Mouse (Mus musculus) layer of hippocampus, adult 9-10 months (tissue): ENCODE measurements around the gene Rassf4.

Source experiments
- DNase-seq: peaks from one replicate; pipeline ENCODE4 v3.0.0; 2022; ENCODE audit warnings: low spot score

The Rassf4 gene

DNA sequence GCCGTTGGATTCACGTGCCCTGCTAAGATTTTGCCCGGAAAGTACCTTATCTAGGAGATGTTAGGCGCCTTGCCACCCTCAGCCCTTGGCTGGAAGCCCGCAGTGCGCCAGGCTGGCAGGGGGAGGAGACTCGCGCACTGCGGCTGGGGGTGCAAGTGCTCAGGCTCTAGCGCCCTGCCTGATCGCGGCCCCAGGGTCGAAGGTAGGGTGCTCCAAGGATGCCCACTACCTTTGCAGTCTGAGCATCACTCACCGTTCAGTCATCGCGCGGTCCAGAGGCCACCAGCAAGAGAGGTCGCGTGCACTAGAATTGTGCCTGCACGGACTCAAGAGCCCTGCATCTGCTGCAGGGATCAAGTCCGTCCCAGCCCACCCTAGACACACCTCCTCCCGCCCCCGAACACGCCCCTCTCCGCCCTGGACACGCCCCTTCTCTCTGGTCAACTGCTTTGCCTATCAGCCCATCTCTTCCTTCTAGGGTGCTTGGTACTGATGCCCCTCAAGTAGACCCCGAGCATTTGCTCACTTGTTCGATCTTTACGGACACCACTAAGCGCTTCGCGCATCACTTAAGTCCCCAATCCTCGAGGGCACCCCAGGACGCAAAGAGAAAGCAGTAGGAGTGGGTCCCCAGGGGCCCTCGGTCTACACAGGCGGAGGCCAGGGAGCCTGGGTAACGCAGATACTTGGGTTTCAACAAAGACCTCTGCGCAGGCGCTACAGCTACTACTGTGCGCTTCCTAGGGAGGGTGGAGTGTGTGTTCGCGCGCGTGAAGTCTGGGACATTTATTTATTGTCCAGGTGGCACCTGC is at the start of gene Rassf4:
Rassf4 (minus strand) TSS at position 482 of the 812 bp plus-strand sequence.
- peak; percentile 59 for DNase-seq

DNA sequence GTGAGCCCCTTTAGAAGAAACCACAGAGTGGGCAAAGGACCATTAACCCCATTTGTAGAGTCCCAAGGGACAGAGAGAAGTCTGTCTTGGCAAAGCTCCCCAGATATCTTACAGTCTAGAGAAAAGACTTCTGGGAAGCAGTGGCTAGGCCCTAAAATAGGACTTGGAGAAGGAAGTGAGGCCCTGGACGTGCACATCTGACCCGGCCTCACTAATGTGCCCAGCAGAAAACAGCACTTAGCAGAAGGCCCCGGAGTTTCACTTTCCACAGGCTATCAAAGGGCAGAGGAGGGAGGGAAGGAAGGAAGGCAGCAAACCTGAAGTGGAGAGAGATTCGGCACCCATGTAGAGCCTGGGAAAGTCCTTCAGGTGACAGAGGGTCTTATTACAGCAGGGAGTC is 45.2 kb upstream of the Rassf4 start:
- no peak for DNase-seq

- no peak for DNase-seq
These were observed 44.6 kb upstream of the Rassf4 start for GRCm38 (mm10) chr6:116718361-116718760.

DNA sequence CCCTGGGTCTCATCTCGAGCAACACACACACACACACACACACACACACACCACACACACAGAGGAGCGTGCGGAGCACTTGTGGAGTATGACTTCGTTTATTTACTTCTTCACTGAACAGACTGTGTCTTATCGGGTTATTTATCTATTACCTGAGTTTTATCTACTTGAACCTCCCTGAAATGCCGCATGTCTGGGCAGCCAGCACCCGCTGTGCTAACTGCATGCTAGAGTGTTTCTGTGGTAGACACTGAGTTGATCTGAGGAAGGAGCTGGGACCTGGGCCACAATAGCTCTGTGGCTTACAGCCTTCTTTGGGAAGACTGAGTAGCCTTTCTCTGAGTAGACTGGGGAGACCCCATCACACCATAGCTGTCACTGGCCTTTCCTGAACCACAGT is 44.1 kb upstream of the Rassf4 start:
- DNase-seq: no peak

GRCm38 (mm10) chr6:116716666-116717065 is 42.9 kb upstream of the Rassf4 start, which contains the start of gene Tmem72:
Gene Tmem72 (minus strand): TSS chr6:116716913.
- DNase-seq: no peak

DNA sequence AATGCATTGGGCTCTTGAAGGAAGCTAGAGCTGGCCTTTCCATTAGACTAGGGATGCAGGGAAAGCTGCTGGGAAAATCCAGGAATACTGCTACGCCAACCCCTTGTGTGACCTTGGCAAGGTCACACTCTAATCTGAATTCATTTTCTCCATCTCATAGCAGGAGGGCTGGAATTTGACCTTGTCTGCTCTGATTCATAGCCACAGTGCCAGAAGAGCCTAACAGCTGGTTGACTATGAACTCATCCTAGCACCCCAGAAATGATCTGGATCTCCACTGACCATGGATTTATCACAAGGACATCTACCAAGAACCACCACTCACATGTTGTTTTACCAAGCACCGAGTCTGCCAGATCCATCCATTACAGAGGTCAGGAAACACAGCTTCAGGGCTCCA is 41.4 kb upstream of the Rassf4 start:
- DNase-seq: no peak

DNA sequence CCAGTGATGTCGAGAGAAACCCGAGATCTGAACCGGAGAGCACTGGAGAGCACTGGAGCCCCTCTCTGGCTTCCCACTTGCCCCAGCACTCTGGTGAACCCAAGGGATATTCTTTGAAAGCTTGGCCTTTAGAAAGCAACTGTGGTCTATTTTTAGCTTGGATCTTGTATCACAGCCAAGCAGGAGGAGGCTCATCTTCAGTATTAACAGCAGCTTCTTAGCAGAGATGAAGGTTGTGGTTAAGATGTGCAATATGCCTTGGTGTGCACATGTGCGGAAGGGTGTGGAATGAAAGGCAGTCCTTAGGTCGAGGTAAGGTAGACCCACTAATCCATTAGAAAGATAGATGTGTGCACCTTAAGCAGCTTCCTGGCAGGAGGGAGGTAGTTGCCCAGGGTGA is 40.8 kb upstream of the Rassf4 start:
- no peak for DNase-seq

- no peak for DNase-seq
These were observed 40.2 kb upstream of the Rassf4 start for GRCm38 (mm10) chr6:116713966-116714365.

DNA sequence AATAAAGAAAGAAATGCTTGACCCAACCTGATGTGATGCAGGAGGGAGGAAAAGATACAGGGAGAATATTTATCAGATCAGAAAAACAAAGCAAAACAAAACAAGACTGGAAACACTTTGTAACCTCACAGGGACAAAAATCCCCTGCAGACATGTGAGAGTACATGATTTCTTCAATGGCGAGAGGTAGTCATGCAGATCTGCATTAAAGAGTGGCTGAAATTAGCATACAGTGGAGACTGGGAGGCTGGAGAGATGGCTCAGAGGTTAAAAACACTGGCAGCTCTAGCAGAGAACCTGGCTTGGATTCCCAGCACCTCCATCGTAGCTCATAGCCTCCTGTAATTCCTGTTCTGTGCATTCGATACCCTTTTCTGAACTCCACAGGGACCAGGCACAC is 38.8 kb upstream of the Rassf4 start:
- no peak for DNase-seq

DNA sequence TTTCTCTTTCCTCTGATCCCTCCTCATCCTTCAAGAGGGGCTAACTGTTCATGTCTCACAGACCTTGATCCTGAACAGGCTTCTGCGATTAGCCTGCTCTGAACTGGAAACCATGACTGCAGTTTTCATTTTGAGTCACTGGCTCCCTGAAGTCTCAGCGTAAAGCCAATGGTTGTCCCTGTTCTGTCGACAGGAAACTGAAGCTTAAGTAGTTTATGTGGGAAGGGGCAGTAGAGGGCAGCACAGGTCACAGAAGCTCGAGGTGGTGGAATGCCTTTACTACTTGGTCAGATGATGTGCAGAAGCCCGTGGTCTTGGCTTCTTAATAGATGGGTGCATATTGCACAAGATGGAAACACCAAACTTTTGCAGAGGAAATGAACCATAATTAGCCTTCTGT is 38.3 kb upstream of the Rassf4 start:
- no peak for DNase-seq

- DNase-seq: no peak
These were observed 30.6 kb upstream of the Rassf4 start for GRCm38 (mm10) chr6:116704320-116704719.

GRCm38 (mm10) chr6:116700821-116701220 is 27.1 kb upstream of the Rassf4 start:
- DNase-seq: no peak

GRCm38 (mm10) chr6:116697896-116698425 is 24.2 kb upstream of the Rassf4 start:
- no peak for DNase-seq

DNA sequence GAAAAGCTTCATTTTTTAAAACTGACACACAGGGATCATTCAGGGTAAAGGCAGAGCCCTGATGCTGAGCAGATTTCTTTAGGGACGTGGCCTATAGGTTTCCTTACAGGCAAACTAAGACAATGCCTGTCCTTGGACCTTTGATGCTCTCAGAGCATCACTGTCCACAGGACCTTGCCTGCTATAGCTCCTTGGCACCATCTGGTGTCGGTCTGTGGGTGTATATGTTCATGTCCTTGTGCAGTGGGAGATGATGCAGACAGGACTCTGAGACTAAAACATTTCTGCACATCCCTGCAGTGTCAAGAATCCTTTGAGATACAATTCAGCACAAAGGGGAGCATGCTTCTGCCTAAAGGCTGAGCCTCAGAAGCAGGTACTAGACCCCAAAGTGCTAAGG is 23.7 kb upstream of the Rassf4 start:
- DNase-seq: no peak

DNA sequence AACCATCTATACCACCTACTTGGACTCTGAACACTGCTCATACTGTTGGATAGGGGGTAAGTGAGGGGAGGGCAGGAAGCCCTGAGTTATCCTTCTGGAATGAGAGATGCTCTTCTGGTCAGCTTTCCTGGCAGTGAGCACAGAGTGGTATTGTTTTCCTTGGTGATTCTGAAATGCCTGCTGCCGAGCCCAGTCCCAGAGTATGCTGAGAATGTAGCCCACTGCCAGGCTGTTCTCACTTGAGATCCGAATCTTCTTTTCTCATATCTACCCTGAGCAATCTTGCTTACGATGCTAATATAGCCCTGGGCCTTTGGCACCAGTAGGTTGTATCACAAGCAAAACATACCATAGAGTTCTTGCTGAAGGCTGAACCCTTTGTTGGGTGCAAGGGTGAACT is 20.6 kb upstream of the Rassf4 start:
- DNase-seq: no peak

DNA sequence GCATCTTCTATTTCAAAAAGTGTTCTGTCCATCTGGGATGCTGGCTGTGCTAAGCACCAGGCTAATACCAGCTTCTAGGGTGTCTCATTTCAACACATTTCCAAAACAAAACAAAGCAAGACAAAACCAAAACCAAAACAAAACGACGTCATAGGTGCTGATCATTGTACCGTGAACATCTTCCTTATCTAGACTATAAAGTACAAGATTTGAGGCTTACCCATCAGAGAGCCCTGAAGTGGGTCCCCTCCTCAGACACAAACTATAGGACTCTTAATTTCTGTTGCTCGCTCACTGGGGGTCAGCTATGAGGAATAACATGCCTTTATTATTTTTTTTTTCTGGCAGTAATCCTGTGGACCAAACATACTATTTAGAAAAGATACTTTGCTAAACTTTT is 19.9 kb upstream of the Rassf4 start:
- DNase-seq: no peak

DNA sequence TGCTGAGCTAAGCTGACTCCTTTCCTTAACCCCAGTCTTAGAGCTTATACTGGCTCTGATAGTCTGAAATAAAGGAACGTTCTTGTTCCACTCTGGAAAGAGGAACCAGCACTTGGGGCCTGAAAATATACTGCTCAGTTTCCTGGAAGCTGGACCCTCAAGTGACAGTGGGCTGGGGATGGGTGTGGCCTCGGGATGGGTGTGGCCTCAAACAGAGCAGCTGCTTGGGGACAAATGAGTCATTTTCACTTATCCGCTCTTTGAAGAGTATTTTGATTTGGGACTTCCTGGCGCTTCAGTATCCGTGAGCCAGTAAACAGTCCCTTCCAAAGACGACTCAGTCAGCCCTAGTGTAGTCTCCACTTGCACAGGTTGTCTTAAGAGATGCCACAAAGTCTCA is 8.6 kb upstream of the Rassf4 start:
- no peak for DNase-seq

GRCm38 (mm10) chr6:116679563-116680288 is 6.0 kb upstream of the Rassf4 start:
- DNase-seq: no peak

DNA sequence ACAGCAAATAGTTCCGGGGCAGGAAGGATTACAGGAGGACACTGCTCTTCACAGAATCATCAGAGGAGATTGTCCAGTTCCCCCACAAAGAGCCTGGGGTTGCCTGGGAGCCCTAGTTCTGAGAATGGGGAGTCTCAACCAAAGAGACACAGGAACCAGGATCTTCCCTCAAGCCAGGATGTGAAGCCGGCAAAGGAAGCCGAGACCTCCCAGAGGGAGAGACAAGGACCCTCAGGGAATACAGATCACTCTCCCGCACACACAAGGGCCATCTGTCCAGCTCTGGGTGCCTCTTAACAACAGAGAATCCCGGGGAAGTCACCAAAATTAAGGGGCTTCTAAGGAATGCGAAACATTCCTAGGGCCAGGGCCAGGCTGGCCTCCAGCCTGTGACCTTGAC is 3.6 kb upstream of the Rassf4 start:
- no peak for DNase-seq

GRCm38 (mm10) chr6:116676355-116676913 is 2.7 kb upstream of the Rassf4 start:
- DNase-seq: no peak

GRCm38 (mm10) chr6:116674283-116674886 is 633 bp upstream of the Rassf4 start:
- DNase-seq: no peak

DNA sequence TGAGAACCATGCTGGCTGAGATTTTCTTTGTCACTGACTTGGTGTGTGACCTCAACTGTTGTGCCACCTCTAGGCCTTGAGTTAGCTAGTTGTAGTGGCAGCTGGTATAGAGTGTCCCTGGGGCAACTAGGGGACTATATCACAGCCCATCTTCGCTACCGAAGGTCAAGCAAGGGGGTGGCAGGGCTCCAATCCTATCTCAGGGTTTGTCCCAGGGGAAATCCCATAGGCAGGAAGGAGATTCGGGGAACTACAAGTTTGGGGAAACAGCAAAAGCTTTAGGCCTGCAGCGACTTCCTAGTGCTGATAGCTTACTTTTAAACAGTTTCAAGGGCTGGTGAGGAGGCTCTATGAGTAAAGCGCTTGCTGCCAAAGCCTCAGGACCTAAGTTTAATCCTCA is 1.4 kb downstream of the Rassf4 start:
- DNase-seq: no peak
